Mouse (Mus musculus) lung, adult 2 months (tissue): Measurements from ENCODE around the gene Ankrd65.

Experiments
- CTCF ChIP-seq: fragments of 200-500 bp; IDR thresholded peaks from 2 replicates; pipeline ENCODE4 v1.5.1; 2011; ENCODE audit warnings: mild to moderate bottlenecking, low read length, control low read depth; ENCODE audit not compliant: insufficient read depth
- POLR2A ChIP-seq: fragments of 200-500 bp; IDR thresholded peaks from 2 replicates; pipeline ENCODE4 v1.6.1; 2011; ENCODE audit warnings: low read depth, mild to moderate bottlenecking, control low read depth, low read length, borderline replicate concordance; ENCODE audit errors: extremely low read depth

DNA sequence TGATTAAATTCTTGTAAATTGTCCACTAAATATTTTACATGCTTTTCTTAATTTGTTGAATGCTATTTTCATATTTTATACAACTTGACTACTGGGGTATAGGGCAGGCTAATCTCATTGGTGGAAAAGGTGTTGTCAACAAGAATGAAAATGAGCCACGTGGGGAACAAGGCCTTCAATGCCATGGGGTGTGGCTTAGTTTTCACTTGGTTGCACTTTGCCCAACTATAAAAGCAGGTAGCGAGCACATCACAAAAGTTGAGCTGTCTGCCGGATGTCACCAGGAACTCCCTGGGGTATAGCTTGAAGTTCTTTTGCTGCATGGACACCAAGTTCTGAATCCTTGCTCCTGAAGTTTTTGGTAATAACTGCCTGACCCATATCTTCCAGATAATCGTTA lies 27.3 kb downstream of the Ankrd65 start:
- no peak for TF ChIP-seq POLR2A
- no peak for TF ChIP-seq CTCF
